Mouse (Mus musculus) liver, adult 2 months (tissue): ENCODE measurements at regions not wholly inside any gene's neighbourhood (a gene's known extent, or its start where the extent isn't known, plus 50 kb on each side); places are given as distances from the start of the nearest gene placed in this dataset.

Experiments
- DNase-seq: peaks from one replicate; pipeline ENCODE4 v3.0.0-alpha.2; 2011; ENCODE audit warnings: low read depth, low spot score; ENCODE audit errors: extremely low read depth
- H3K27ac ChIP-seq: fragments of 200-500 bp; replicated peaks from 2 replicates; pipeline ENCODE4 v1.5.1; 2012; ENCODE audit warnings: low read depth, mild to moderate bottlenecking, control low read depth, inconsistent platforms, low read length; ENCODE audit not compliant: insufficient read depth
- H3K27me3 ChIP-seq: fragments of 200-500 bp; 2 replicates; pipeline ENCODE4 v1.6.1; 2012; ENCODE audit warnings: mild to moderate bottlenecking, moderate library complexity, low read length, inconsistent platforms; ENCODE audit not compliant: control insufficient read depth, insufficient read depth
- H3K36me3 ChIP-seq: fragments of 200-500 bp; 2 replicates; pipeline ENCODE4 v1.6.1; 2012; ENCODE audit warnings: low read length, inconsistent platforms; ENCODE audit not compliant: control insufficient read depth, insufficient read depth
- H3K4me1 ChIP-seq: fragments of 200-500 bp; 2 replicates; pipeline ENCODE4 v1.6.1; 2011; ENCODE audit warnings: low read length; ENCODE audit not compliant: control insufficient read depth, insufficient read depth
- H3K4me3 ChIP-seq: fragments of 200-500 bp; 2 replicates; pipeline ENCODE4 v1.5.1; 2011; ENCODE audit warnings: low read depth, mild to moderate bottlenecking, control low read depth, low read length, moderate library complexity; ENCODE audit not compliant: insufficient read depth
- H3K79me2 ChIP-seq: fragments of 200-500 bp; 2 replicates; pipeline ENCODE4 v1.6.1; 2012; ENCODE audit warnings: inconsistent platforms, mild to moderate bottlenecking, low read length, moderate library complexity; ENCODE audit not compliant: control insufficient read depth, insufficient read depth
- H3K9ac ChIP-seq: fragments of 200-500 bp; 2 replicates; pipeline ENCODE4 v1.6.1; 2012; ENCODE audit warnings: low read depth, mild to moderate bottlenecking, control low read depth, inconsistent platforms, low read length
- CTCF ChIP-seq: fragments of 200-500 bp; IDR thresholded peaks from 2 replicates; pipeline ENCODE4 v1.5.1; 2011; ENCODE audit warnings: low read depth, low read length, control low read depth
- POLR2A ChIP-seq: fragments of 200-500 bp; IDR thresholded peaks from 2 replicates; pipeline ENCODE4 v1.6.1; 2011; ENCODE audit warnings: low read length, control low read depth; ENCODE audit not compliant: insufficient read depth; ENCODE audit errors: extremely low read depth
- WGBS: fragments of 180-500 bp; shearing (Covaris S2); methylation state at CpG from one replicate; pipeline ENCODE4 v1.1.7; 2018; 5-methylcytosine and 5-hydroxymethylcytosine counted together

- no peak overlapping the region for H3K27ac ChIP-seq
- TF ChIP-seq POLR2A (no peak), CTCF (no peak)
- H3K4me1 ChIP-seq = peaks cover 3% of the 10 kb centered on the region
- no peaks in the 10 kb centered on the region for H3K79me2 ChIP-seq
- no peaks in the 10 kb centered on the region for H3K27me3 ChIP-seq
- H3K4me3 ChIP-seq = no peak overlapping the region
- 14% methylated on average over 4 of the region's 4 CpGs for WGBS
- no peaks in the 10 kb centered on the region for H3K36me3 ChIP-seq
- no peak overlapping the region for H3K9ac ChIP-seq
- DNase-seq = no peak
Observed at GRCm38 (mm10) chr13:110471526-110471925, 76.7 kb downstream of the Plk2 start.

- H3K4me1 ChIP-seq = no peaks in the 10 kb centered on the region
- 92% methylated on average over 5 of the region's 5 CpGs for WGBS
Observed at GRCm38 (mm10) chr13:110477709-110478108, 82.9 kb downstream of the Plk2 start.

GRCm38 (mm10) chr13:110484358-110484940 lies 89.6 kb downstream of the Plk2 start:
- H3K79me2 ChIP-seq = no peaks in the 10 kb centered on the region
- no peak overlapping the region for H3K9ac ChIP-seq
- 94% methylated on average over 5 of the region's 6 CpGs for WGBS
- H3K4me3 ChIP-seq = no peak overlapping the region
- no peak for DNase-seq
- TF ChIP-seq POLR2A (no peak), CTCF (no peak)
- no peaks in the 10 kb centered on the region for H3K36me3 ChIP-seq
- no peak overlapping the region for H3K27ac ChIP-seq
- H3K27me3 ChIP-seq = no peaks in the 10 kb centered on the region
- H3K4me1 ChIP-seq = no peaks in the 10 kb centered on the region

More at GRCm38 (mm10) chr13:110477709-110478108, 82.9 kb downstream of the Plk2 start:
- Histone ChIP-seq H3K36me3 (no peaks in the 10 kb centered on the region), H3K9ac (no peak overlapping the region), H3K27me3 (no peaks in the 10 kb centered on the region), H3K27ac (no peak overlapping the region), H3K79me2 (no peaks in the 10 kb centered on the region), H3K4me3 (no peak overlapping the region)
- no peak for TF ChIP-seq CTCF
- no peak for TF ChIP-seq POLR2A
- DNase-seq = no peak

GRCm38 (mm10) chr13:110485515-110485914 lies 90.7 kb downstream of the Plk2 start:
- 96% methylated on average over 1 of the region's 1 CpGs for WGBS
- no peak for DNase-seq
- Histone ChIP-seq H3K4me1 (no peaks in the 10 kb centered on the region), H3K79me2 (no peaks in the 10 kb centered on the region), H3K9ac (no peak overlapping the region), H3K27ac (no peak overlapping the region), H3K4me3 (no peak overlapping the region), H3K36me3 (no peaks in the 10 kb centered on the region), H3K27me3 (no peaks in the 10 kb centered on the region)
- no peak for TF ChIP-seq POLR2A
- no peak for TF ChIP-seq CTCF

GRCm38 (mm10) chr13:110490166-110490565 lies 95.3 kb downstream of the Plk2 start:
- no peak for TF ChIP-seq CTCF
- TF ChIP-seq POLR2A = no peak
- H3K9ac ChIP-seq = no peak overlapping the region

GRCm38 (mm10) chr13:110492296-110493001 lies 97.6 kb downstream of the Plk2 start:
- DNase-seq = no peak
- WGBS = 75% methylated on average over 9 of the region's 9 CpGs
- H3K79me2 ChIP-seq = no peaks in the 10 kb centered on the region

More at GRCm38 (mm10) chr13:110490166-110490565, 95.3 kb downstream of the Plk2 start:
- Histone ChIP-seq H3K4me1 (no peaks in the 10 kb centered on the region), H3K79me2 (no peaks in the 10 kb centered on the region), H3K4me3 (no peak overlapping the region), H3K27me3 (no peaks in the 10 kb centered on the region), H3K36me3 (no peaks in the 10 kb centered on the region), H3K27ac (no peak overlapping the region)
- DNase-seq = no peak
- WGBS = 85% methylated on average over 2 of the region's 2 CpGs

More at GRCm38 (mm10) chr13:110492296-110493001, 97.6 kb downstream of the Plk2 start:
- TF ChIP-seq POLR2A (no peak), CTCF (no peak)
- Histone ChIP-seq H3K36me3 (no peaks in the 10 kb centered on the region), H3K27ac (no peak overlapping the region), H3K4me3 (no peak overlapping the region), H3K4me1 (peaks cover 3% of the 10 kb centered on the region; the same call in 1 of the 2 replicates), H3K27me3 (no peaks in the 10 kb centered on the region), H3K9ac (no peak overlapping the region)
